Mouse (Mus musculus): ENCODE results near the gene Zfp36.

Zfp36 gene

GRCm38 (mm10) chr7:28338108-28338998 lies 41.7 kb downstream of the Zfp36 start, which contains the start of gene Supt5:
Gene Supt5 (minus strand): TSS chr7:28338746.
- DNase-seq (ENCODE audit: low spot score), result peak; percentile 99

GRCm38 (mm10) chr7:28335471-28335870 lies 44.6 kb downstream of the Zfp36 start:
- DNase-seq (ENCODE audit: low spot score), result no peak

GRCm38 (mm10) chr7:28334534-28334933 lies 45.5 kb downstream of the Zfp36 start:
- DNase-seq (ENCODE audit: low spot score), result no peak

GRCm38 (mm10) chr7:28328260-28328659 lies 51.8 kb downstream of the Zfp36 start:
- no peak for DNase-seq (ENCODE audit: low spot score)
